Mouse (Mus musculus) MEL (cell line): ENCODE data around the gene Pafah2.

Source experiments
- CHD1 ChIP-seq: IDR thresholded peaks from 2 replicates; pipeline ENCODE4 v1.6.1; 2012; ENCODE audit warnings: low read depth, mild to moderate bottlenecking, inconsistent platforms, low read length, improper control_type of control experiment
- CHD2 ChIP-seq: IDR thresholded peaks from 2 replicates; pipeline ENCODE4 v1.6.1; 2011; ENCODE audit warnings: low read length, improper control_type of control experiment
- CTCF ChIP-seq, 3 experiments: IDR thresholded peaks in 2 of 3; conservative IDR thresholded peaks in 1 of 3; 2 replicates each; pipeline ENCODE4 v1.5.1; 2011 to 2012; ENCODE audit warnings: low read length in 3 of 3, low read depth in 2 of 3, mild to moderate bottlenecking in 2 of 3, improper control_type of control experiment in 1 of 3, inconsistent platforms in 1 of 3, mixed read lengths in 1 of 3, moderate library complexity in 1 of 3; ENCODE audit not compliant: control insufficient read depth in 1 of 3, insufficient read depth in 1 of 3, poor library complexity in 1 of 3, severe bottlenecking in 1 of 3
- EP300 ChIP-seq, 2 experiments: IDR thresholded peaks; 2 replicates each; pipeline ENCODE4 v1.6.1; 2011; ENCODE audit warnings: improper control_type of control experiment in 2 of 2, low read length in 2 of 2, low read depth in 1 of 2, mild to moderate bottlenecking in 1 of 2
- MAX ChIP-seq: IDR thresholded peaks from 2 replicates; pipeline ENCODE4 v1.6.1; 2011; ENCODE audit warnings: low read length, improper control_type of control experiment
- POLR2A ChIP-seq, 2 experiments: IDR thresholded peaks; 2 replicates each; pipeline ENCODE4 v1.6.1; 2011 to 2012; ENCODE audit warnings: low read length in 2 of 2, mild to moderate bottlenecking in 2 of 2, control low read depth in 1 of 2, improper control_type of control experiment in 1 of 2, low read depth in 1 of 2, moderate library complexity in 1 of 2; ENCODE audit not compliant: control insufficient read depth in 1 of 2, insufficient read depth in 1 of 2, poor library complexity in 1 of 2
- SIN3A ChIP-seq: IDR thresholded peaks from 2 replicates; pipeline ENCODE4 v1.6.1; 2012; ENCODE audit warnings: low read length, improper control_type of control experiment, inconsistent platforms
- USF1 ChIP-seq: IDR thresholded peaks from 2 replicates; pipeline ENCODE4 v1.6.1; 2014; ENCODE audit warnings: low read depth, mild to moderate bottlenecking, inconsistent platforms, low read length, improper control_type of control experiment, moderate library complexity
- USF2 ChIP-seq, 2 experiments: IDR thresholded peaks; 2 replicates each; pipeline ENCODE4 v1.6.1; 2011 to 2012; ENCODE audit warnings: improper control_type of control experiment in 2 of 2, low read length in 2 of 2, borderline replicate concordance in 1 of 2, inconsistent platforms in 1 of 2, low read depth in 1 of 2, mild to moderate bottlenecking in 1 of 2; ENCODE audit not compliant: insufficient read depth in 1 of 2
- ZC3H11A ChIP-seq: IDR thresholded peaks from 2 replicates; pipeline ENCODE4 v1.6.1; 2012; ENCODE audit warnings: low read depth, mild to moderate bottlenecking, inconsistent platforms, low read length, improper control_type of control experiment
- ZKSCAN1 ChIP-seq: IDR thresholded peaks from 2 replicates; pipeline ENCODE4 v1.6.1; 2012; ENCODE audit warnings: low read depth, mild to moderate bottlenecking, inconsistent platforms, low read length, improper control_type of control experiment, moderate library complexity
- ZMIZ1 ChIP-seq: IDR thresholded peaks from 2 replicates; pipeline ENCODE4 v1.6.1; 2012; ENCODE audit warnings: low read depth, mild to moderate bottlenecking, inconsistent platforms, low read length, improper control_type of control experiment, moderate library complexity

- TF ChIP-seq ZC3H11A = no peak
- no peak for TF ChIP-seq POLR2A (IDR thresholded peaks at IDR 0.05; ENCODE audit: control insufficient read depth in 1 of 2, insufficient read depth in 1 of 2, low read depth in 1 of 2, low read length in 2 of 2, poor library complexity in 1 of 2)
- no peak for TF ChIP-seq USF1
- TF ChIP-seq ZMIZ1 = no peak
- TF ChIP-seq EP300 (IDR thresholded peaks at IDR 0.05; ENCODE audit: low read depth in 1 of 2, low read length in 2 of 2) = peak; percentile 32 to 56; a peak in 3 of 4 replicates
- TF ChIP-seq CHD1 = no peak
- no peak for TF ChIP-seq USF2 (IDR thresholded peaks at IDR 0.05; ENCODE audit: borderline replicate concordance in 1 of 2, insufficient read depth in 1 of 2, low read depth in 1 of 2, low read length in 2 of 2)
- TF ChIP-seq CTCF (IDR thresholded peaks at IDR 0.05 in 2 of 3, conservative IDR thresholded peaks at IDR 0.05 in 1 of 3; ENCODE audit: control insufficient read depth in 1 of 3, insufficient read depth in 1 of 3, low read depth in 2 of 3, low read length in 3 of 3, poor library complexity in 1 of 3, severe bottlenecking in 1 of 3) = no peak
- TF ChIP-seq CHD2 = no peak
- no peak for TF ChIP-seq ZKSCAN1
- TF ChIP-seq MAX = no peak
- TF ChIP-seq SIN3A = no peak
Observed at GRCm38 (mm10) chr4:134461252-134461651, 65.1 kb downstream of the Pafah2 start.
